Comparison of ENCODE assay signal across 18 mouse cellular contexts in the genomic region with DNA sequence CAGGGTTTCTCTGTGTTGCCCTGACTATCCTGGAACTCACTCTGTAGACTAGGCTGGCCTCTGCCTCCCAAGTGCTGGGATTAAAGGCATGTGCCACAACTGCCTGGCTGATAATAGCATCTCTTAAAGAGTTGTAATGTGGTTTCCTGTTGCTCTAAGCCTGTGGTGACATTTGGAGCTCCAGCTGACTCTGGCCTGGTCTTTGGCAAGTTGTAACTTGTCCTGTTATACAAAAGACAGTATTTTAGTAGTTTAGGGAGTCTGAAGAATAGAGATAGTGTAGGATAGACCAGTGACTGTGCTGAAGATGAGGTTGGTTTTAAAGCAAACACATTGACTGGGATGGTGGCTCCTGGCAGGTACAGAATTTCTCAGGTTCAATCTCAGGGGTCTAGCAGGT.
"Had no signal": no experiment of that assay in that cellular context is flagged by ENCODE, and none has a peak within 500 bp of the region (broad histone marks: within the 10 kb centered on the region; RNA-seq: fewer than 3 reads in every experiment).

No protein-coding gene starts in this region.

- H3K9me3 ChIP-seq: midbrain, embryonic 10.5 days; midbrain, embryonic 12.5 days; neural tube, embryonic 13.5 days; neural tube, embryonic 15.5 days had no signal

- H3K27me3 ChIP-seq: midbrain, embryonic 12.5 days; neural tube, embryonic 13.5 days; neural tube, embryonic 15.5 days had no signal

- H3K4me1 ChIP-seq: midbrain, embryonic 12.5 days; neural tube, embryonic 13.5 days; neural tube, embryonic 15.5 days had no signal

- H3K4me3 ChIP-seq: midbrain, embryonic 10.5 days; midbrain, embryonic 12.5 days; myocyte; neural tube, embryonic 13.5 days; neural tube, embryonic 15.5 days had no signal

- ATAC-seq: midbrain, embryonic 16.5 days had no signal

- H3K9ac ChIP-seq: lung, embryonic 14.5 days; midbrain, embryonic 12.5 days; neural tube, embryonic 13.5 days; neural tube, embryonic 15.5 days had no signal

- H3K27ac ChIP-seq: midbrain, embryonic 10.5 days; midbrain, embryonic 12.5 days; neural tube, embryonic 13.5 days; neural tube, embryonic 15.5 days had no signal

- H3K36me3 ChIP-seq: midbrain, embryonic 12.5 days had no signal

- H3K4me2 ChIP-seq: lung, embryonic 14.5 days; midbrain, embryonic 12.5 days; neural tube, embryonic 13.5 days; neural tube, embryonic 15.5 days had no signal

- DNase-seq: lung, embryonic 14.5 days; lung, postnatal 10 days; lung, postnatal 4 days; midbrain, embryonic 14.5 days; retina, postnatal 1 day; right cerebral cortex, adult 18-20 months; right cerebral cortex, postnatal 25 days; right cerebral cortex, postnatal 4 days; spleen, adult 18-20 months; thymus, adult 18-20 months; thymus, postnatal 14 days; thymus, postnatal 36 days had no signal
